Mouse (Mus musculus) heart, adult 18-20 months (tissue): Measurements from ENCODE around the gene Klhl20. TPM values are rescaled to one million over a fixed set of nuclear protein-coding genes. Genes with fewer than 3 reads are reported as not detected.
A peak's percentile ranks its signal among the peaks of the same experiment; 100 is the strongest.

Source experiments
- DNase-seq, 2 experiments: peaks; one replicate each; pipeline ENCODE4 v3.0.0; 2021 to 2022; ENCODE audit warnings: mixed read lengths in 1 of 2
- total RNA-seq, 2 experiments: library from RNA; stranded (reverse); gene quantifications; 2 replicates each; pipeline ENCODE4 v1.2.3; 2021

Klhl20 gene
- total RNA-seq, 2 experiments from 2014 or later = 10.7 to 11.1 TPM

GRCm38 (mm10) chr1:161076238-161076637, 55.1 kb downstream of the Klhl20 start:
- DNase-seq = no peak

GRCm38 (mm10) chr1:161071272-161071620, 60.1 kb downstream of the Klhl20 start:
- no peak for DNase-seq

GRCm38 (mm10) chr1:161070352-161071271, 60.7 kb downstream of the Klhl20 start, which contains the start of the genes Dars2 and Cenpl:
Dars2 (minus strand) TSS chr1:161070658.
Cenpl (plus strand) TSS chr1:161070713.
- DNase-seq = peak; percentile 98

- DNase-seq = no peak
Measured at GRCm38 (mm10) chr1:161063351-161063750, 68.0 kb downstream of the Klhl20 start.

GRCm38 (mm10) chr1:161057164-161057563, 74.1 kb downstream of the Klhl20 start:
- DNase-seq = no peak

GRCm38 (mm10) chr1:161046972-161047371, 84.3 kb downstream of the Klhl20 start:
- DNase-seq = no peak

GRCm38 (mm10) chr1:161041261-161042020, 89.9 kb downstream of the Klhl20 start:
- DNase-seq = no peak

- DNase-seq = no peak
Measured at GRCm38 (mm10) chr1:161040855-161041254, 90.5 kb downstream of the Klhl20 start.

- DNase-seq = no peak
Measured at GRCm38 (mm10) chr1:161040426-161040770, 90.9 kb downstream of the Klhl20 start.

- no peak for DNase-seq
Measured at GRCm38 (mm10) chr1:161039741-161040425, 91.4 kb downstream of the Klhl20 start.

GRCm38 (mm10) chr1:161038968-161039721, 92.2 kb downstream of the Klhl20 start:
- no peak for DNase-seq

Other genes starting within 250 kb of the Klhl20 start
- 10 to 100 TPM; 39.6 to 48.4 TPM for gene Rc3h1, start 225.1 kb downstream of the Klhl20 start, total RNA-seq
- gene Serpinc1, start 152.9 kb downstream of the Klhl20 start, total RNA-seq = under 1 TPM; 0.07 to 0.36 TPM
- gene Zbtb37, start 96.7 kb downstream of the Klhl20 start, total RNA-seq = 10 to 100 TPM; 14.2 to 15.7 TPM
- gene Dars2, start 60.9 kb downstream of the Klhl20 start, total RNA-seq = 10 to 100 TPM; 25.3 to 28.4 TPM
- gene Cenpl, start 60.8 kb downstream of the Klhl20 start, total RNA-seq = 1 to 10 TPM; 1.0 to 1.2 TPM
- 1 to 10 TPM; 3.4 to 4.6 TPM for gene Ankrd45, start 11.2 kb upstream of the Klhl20 start, total RNA-seq
- not detected for gene Tex50, start 27.8 kb upstream of the Klhl20 start, total RNA-seq
- gene Prdx6, start 119.7 kb upstream of the Klhl20 start, total RNA-seq = 100 to 1,000 TPM; 348 to 375 TPM